Mouse (Mus musculus) forebrain, embryonic 14.5 days (tissue): ENCODE measurements around the gene Adamts7. TPM values are rescaled to one million over a fixed set of nuclear protein-coding genes. Genes with fewer than 3 reads are reported as not detected.

Experiments used
- ATAC-seq: fragments of 200-750 bp; cut with Nextera tagmentation; 2 replicates; pipeline ENCODE4 v1.8.0; 2017; ENCODE audit warnings: mild to moderate bottlenecking, moderate library complexity
- DNase-seq: peaks from one replicate; pipeline ENCODE4 v3.0.0-alpha.2; 2015; ENCODE audit warnings: low spot score
- H3K27ac ChIP-seq: fragments of 300-500 bp; sonication (generic); 2 replicates; pipeline ENCODE4 v1.5.1; 2014; ENCODE audit warnings: low read depth, mild to moderate bottlenecking, control low read depth, low read length, moderate library complexity
- H3K27me3 ChIP-seq: fragments of 300-500 bp; sonication (generic); replicated peaks from 2 replicates; pipeline ENCODE4 v1.6.1; 2014; ENCODE audit warnings: low read length, control low read depth, mixed read lengths; ENCODE audit not compliant: control insufficient read depth, insufficient read depth
- H3K36me3 ChIP-seq: fragments of 300-500 bp; sonication (generic); 2 replicates; pipeline ENCODE4 v1.6.1; 2014; ENCODE audit warnings: low read length, control low read depth; ENCODE audit not compliant: control insufficient read depth, insufficient read depth
- H3K4me1 ChIP-seq: fragments of 300-500 bp; sonication (generic); 2 replicates; pipeline ENCODE4 v1.6.1; 2014; ENCODE audit warnings: antibody characterized with exemption, low read length, control low read depth; ENCODE audit not compliant: control insufficient read depth, insufficient read depth
- H3K4me2 ChIP-seq: fragments of 300-500 bp; sonication (generic); 2 replicates; pipeline ENCODE4 v1.6.1; 2014; ENCODE audit warnings: mild to moderate bottlenecking, control low read depth, low read length
- H3K4me3 ChIP-seq: fragments of 300-500 bp; sonication (generic); 2 replicates; pipeline ENCODE4 v1.5.1; 2014; ENCODE audit warnings: low read depth, low read length, control low read depth
- H3K9ac ChIP-seq: fragments of 300-500 bp; sonication (generic); 2 replicates; pipeline ENCODE4 v1.6.1; 2014; ENCODE audit warnings: mild to moderate bottlenecking, low read length, control low read depth, moderate library complexity
- H3K9me3 ChIP-seq: fragments of 300-500 bp; sonication (generic); replicated peaks from 2 replicates; pipeline ENCODE4 v1.6.1; 2016; ENCODE audit warnings: low read length, control low read depth, mixed read lengths; ENCODE audit not compliant: control insufficient read depth
- WGBS: fragments of 180-500 bp; shearing (Covaris S2); extraction: QIAGEN DNeasy Blood & Tissue Kit; methylation state at CpG from one replicate; pipeline ENCODE4 v1.1.7; 2014; 5-methylcytosine and 5-hydroxymethylcytosine counted together
- polyA plus RNA-seq: library from polyadenylated mRNA; unstranded; fragments of >200 nt; fragmentation: Nextera tagmentation; extraction: Ambion mirVana; gene quantifications from 2 replicates; pipeline ENCODE4 v1.2.1, GENCODE M21; 2014

Gene Adamts7
- polyA plus RNA-seq, 1 experiment from 2014 or later, result 9.4 TPM

DNA sequence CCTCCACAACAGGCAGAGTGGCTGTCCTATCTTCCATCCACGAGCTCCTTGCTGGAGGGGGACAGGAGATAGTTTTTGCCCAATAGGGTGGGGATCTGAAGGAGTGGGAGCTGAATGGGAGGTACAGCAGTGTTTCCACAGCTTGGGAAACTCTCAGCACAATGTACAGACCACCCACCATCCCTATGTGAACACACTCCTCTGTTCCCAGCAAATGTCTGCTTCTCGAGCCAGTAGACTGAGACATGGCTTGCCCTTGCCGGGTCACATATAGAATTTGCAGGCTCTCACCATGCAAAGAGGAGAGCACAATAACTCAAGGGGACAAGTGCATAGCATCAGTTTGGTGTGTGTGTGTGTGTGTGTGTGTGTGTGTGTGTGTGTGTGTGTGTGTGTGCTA lies 20.7 kb downstream of the Adamts7 start:
- peaks cover 56% of the 10 kb centered on the region for H3K36me3 ChIP-seq
- no peaks in the 10 kb centered on the region for H3K27me3 ChIP-seq
- no peak overlapping the region for H3K9ac ChIP-seq
- H3K27ac ChIP-seq, result no peak overlapping the region
- no peak overlapping the region for H3K4me2 ChIP-seq
- no peaks in the 10 kb centered on the region for H3K9me3 ChIP-seq
- H3K4me3 ChIP-seq, result no peak overlapping the region
- H3K4me1 ChIP-seq, result no peaks in the 10 kb centered on the region
- no peak for ATAC-seq
- 81% methylated on average over 3 of the region's 3 CpGs for WGBS
- DNase-seq, result no peak

- DNase-seq, result no peak
- H3K9me3 ChIP-seq, result no peaks in the 10 kb centered on the region
- WGBS, result 64% methylated on average over 8 of the region's 8 CpGs
- H3K27ac ChIP-seq, result no peak overlapping the region
- H3K9ac ChIP-seq, result no peak overlapping the region
- no peak overlapping the region for H3K4me2 ChIP-seq
- ATAC-seq, result no peak
- no peaks in the 10 kb centered on the region for H3K4me1 ChIP-seq
- H3K4me3 ChIP-seq, result no peak overlapping the region
- peaks cover 56% of the 10 kb centered on the region for H3K36me3 ChIP-seq
- H3K27me3 ChIP-seq, result no peaks in the 10 kb centered on the region
These were observed 21.2 kb downstream of the Adamts7 start for GRCm38 (mm10) chr9:90184116-90184515.

DNA sequence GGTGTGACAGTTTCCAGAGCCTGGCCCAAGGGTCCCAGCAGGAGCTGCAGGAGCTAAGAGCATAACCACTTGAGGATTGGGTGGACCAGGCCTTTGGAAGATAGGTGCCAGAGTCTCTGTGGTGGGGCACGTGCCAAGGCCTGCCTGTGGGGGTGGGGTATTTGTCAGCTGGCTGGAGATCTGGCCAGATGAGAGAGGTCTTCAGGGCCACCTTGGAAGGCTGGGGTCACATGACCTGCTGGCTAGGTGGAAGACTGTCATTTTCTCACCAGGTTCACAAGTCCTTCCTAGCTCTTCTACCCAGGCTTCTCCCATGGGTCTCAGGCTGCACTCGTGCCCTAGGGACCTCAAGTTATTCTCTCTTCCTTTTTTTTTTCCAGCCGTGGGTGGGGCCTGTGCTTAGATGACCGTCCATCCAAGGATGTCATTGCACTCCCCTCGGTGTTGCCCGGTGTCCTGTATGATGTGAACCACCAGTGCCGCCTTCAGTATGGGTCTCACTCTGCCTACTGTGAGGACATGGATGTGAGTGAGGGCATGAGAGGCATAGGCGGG lies 22.6 kb downstream of the Adamts7 start:
- Histone ChIP-seq H3K4me1 (no peaks in the 10 kb centered on the region), H3K9ac (no peak overlapping the region), H3K27ac (no peak overlapping the region), H3K4me2 (no peak overlapping the region), H3K27me3 (no peaks in the 10 kb centered on the region), H3K4me3 (no peak overlapping the region), H3K36me3 (peaks cover 52% of the 10 kb centered on the region), H3K9me3 (no peaks in the 10 kb centered on the region)
- WGBS, result 89% methylated on average over 8 of the region's 8 CpGs
- DNase-seq (no peak), ATAC-seq (no peak)

- H3K9me3 ChIP-seq, result no peaks in the 10 kb centered on the region
- no peak for ATAC-seq
- H3K27ac ChIP-seq, result no peak overlapping the region
- no peak overlapping the region for H3K4me3 ChIP-seq
- H3K36me3 ChIP-seq, result peaks cover 76% of the 10 kb centered on the region
- no peak for DNase-seq
- H3K4me1 ChIP-seq, result no peaks in the 10 kb centered on the region
- WGBS, result 90% methylated on average over 4 of the region's 4 CpGs
- no peaks in the 10 kb centered on the region for H3K27me3 ChIP-seq
- no peak overlapping the region for H3K4me2 ChIP-seq
- no peak overlapping the region for H3K9ac ChIP-seq
These were observed 26.0 kb downstream of the Adamts7 start for GRCm38 (mm10) chr9:90188893-90189292.

DNA sequence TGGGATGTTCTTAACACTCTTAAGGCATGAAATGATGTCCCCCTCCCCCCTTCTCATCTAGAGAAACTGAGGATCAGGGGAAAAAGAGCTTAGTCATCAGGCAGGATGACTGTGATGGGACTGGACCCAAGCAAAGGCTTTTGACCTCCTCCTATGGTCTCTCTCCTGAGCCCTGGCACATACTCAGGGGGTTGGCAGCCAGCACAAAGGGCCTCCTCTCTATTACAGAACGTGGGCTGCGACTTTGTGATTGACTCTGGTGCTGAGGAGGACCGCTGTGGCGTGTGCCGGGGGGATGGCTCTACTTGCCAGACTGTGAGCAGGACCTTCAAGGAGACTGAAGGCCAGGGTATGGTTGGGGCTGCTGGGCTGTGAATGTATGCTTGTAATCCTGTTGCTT lies 26.5 kb downstream of the Adamts7 start:
- no peak overlapping the region for H3K9ac ChIP-seq
- H3K4me2 ChIP-seq, result no peak overlapping the region
- ATAC-seq (no peak), DNase-seq (no peak)
- H3K27me3 ChIP-seq, result no peaks in the 10 kb centered on the region
- no peaks in the 10 kb centered on the region for H3K9me3 ChIP-seq
- 79% methylated on average over 5 of the region's 5 CpGs for WGBS
- no peaks in the 10 kb centered on the region for H3K4me1 ChIP-seq
- H3K27ac ChIP-seq, result no peak overlapping the region
- H3K36me3 ChIP-seq, result peaks cover 81% of the 10 kb centered on the region
- no peak overlapping the region for H3K4me3 ChIP-seq

- Histone ChIP-seq H3K4me3 (no peak overlapping the region), H3K27ac (no peak overlapping the region), H3K9ac (no peak overlapping the region), H3K4me1 (no peaks in the 10 kb centered on the region), H3K36me3 (peaks cover 84% of the 10 kb centered on the region), H3K9me3 (no peaks in the 10 kb centered on the region), H3K27me3 (no peaks in the 10 kb centered on the region), H3K4me2 (no peak overlapping the region)
- DNase-seq, result no peak
- WGBS, result 81% methylated on average over 10 of the region's 10 CpGs
- ATAC-seq, result no peak
These were observed 32.1 kb downstream of the Adamts7 start for GRCm38 (mm10) chr9:90195000-90195399.

DNA sequence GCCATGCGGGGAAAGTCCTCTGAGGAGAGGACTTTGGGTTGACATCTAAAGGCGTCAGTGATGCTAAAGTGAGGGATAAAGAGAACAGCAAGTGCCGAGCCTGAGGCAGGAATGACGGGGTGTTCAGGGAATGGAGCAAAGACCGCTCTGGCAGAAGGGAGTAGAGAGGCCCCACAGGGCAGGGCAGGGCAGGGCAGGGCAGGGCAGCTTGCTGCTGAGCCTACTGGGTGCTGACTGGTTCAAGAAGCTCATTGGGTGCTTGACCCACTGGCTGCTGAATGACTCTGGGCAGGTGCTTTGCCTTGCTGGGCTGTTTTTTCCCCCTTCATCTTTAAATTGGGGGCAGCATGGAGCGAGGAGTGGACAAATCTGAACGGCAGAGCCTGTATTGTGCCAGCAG lies 33.4 kb downstream of the Adamts7 start:
- Histone ChIP-seq H3K4me3 (no peak overlapping the region), H3K9ac (no peak overlapping the region), H3K36me3 (peaks cover 88% of the 10 kb centered on the region), H3K27ac (no peak overlapping the region), H3K27me3 (no peaks in the 10 kb centered on the region), H3K4me2 (no peak overlapping the region), H3K9me3 (no peaks in the 10 kb centered on the region), H3K4me1 (no peaks in the 10 kb centered on the region)
- ATAC-seq (no peak), DNase-seq (no peak)
- WGBS, result 91% methylated on average over 7 of the region's 7 CpGs

GRCm38 (mm10) chr9:90197116-90197665 lies 34.3 kb downstream of the Adamts7 start:
- H3K36me3 ChIP-seq, result peaks cover 85% of the 10 kb centered on the region

GRCm38 (mm10) chr9:90197866-90198383 lies 35.1 kb downstream of the Adamts7 start:
- no peak for ATAC-seq
- peaks cover 80% of the 10 kb centered on the region for H3K36me3 ChIP-seq

More at GRCm38 (mm10) chr9:90197116-90197665, 34.3 kb downstream of the Adamts7 start:
- Histone ChIP-seq H3K4me1 (no peaks in the 10 kb centered on the region), H3K4me2 (no peak overlapping the region), H3K9ac (no peak overlapping the region), H3K4me3 (no peak overlapping the region), H3K27me3 (no peaks in the 10 kb centered on the region), H3K27ac (no peak overlapping the region), H3K9me3 (no peaks in the 10 kb centered on the region)
- 88% methylated on average over 7 of the region's 7 CpGs for WGBS
- DNase-seq (no peak), ATAC-seq (no peak)

More at GRCm38 (mm10) chr9:90197866-90198383, 35.1 kb downstream of the Adamts7 start:
- H3K27me3 ChIP-seq, result no peaks in the 10 kb centered on the region
- no peaks in the 10 kb centered on the region for H3K4me1 ChIP-seq
- H3K4me3 ChIP-seq, result no peak overlapping the region
- no peak overlapping the region for H3K9ac ChIP-seq
- no peak for DNase-seq
- no peak overlapping the region for H3K27ac ChIP-seq
- WGBS, result 91% methylated on average over 7 of the region's 7 CpGs
- H3K9me3 ChIP-seq, result no peaks in the 10 kb centered on the region
- H3K4me2 ChIP-seq, result no peak overlapping the region
